Mouse (Mus musculus) cerebral cortex, adult 2 months (tissue): ENCODE results near the gene Pyroxd2.

ENCODE experiments used
- WGBS: fragments of 180-500 bp; shearing (Covaris S2); methylation state at CpG from one replicate; pipeline ENCODE4 v1.1.7; 2018; 5-methylcytosine and 5-hydroxymethylcytosine counted together

Pyroxd2 gene

GRCm38 (mm10) chr19:42745869-42746224 lies 6.7 kb downstream of the Pyroxd2 start:
- WGBS = 86% methylated on average over 4 of the region's 4 CpGs

GRCm38 (mm10) chr19:42745084-42745868 lies 7.3 kb downstream of the Pyroxd2 start:
- WGBS = 71% methylated on average over 9 of the region's 9 CpGs

- WGBS = 30% methylated on average over 4 of the region's 4 CpGs
Measured at GRCm38 (mm10) chr19:42744162-42744586, 8.4 kb downstream of the Pyroxd2 start.

- WGBS = 62% methylated on average over 16 of the region's 16 CpGs
Measured at GRCm38 (mm10) chr19:42743261-42743660, 9.3 kb downstream of the Pyroxd2 start.

- 58% methylated on average over 14 of the region's 14 CpGs for WGBS
Measured at GRCm38 (mm10) chr19:42741884-42742283, 10.7 kb downstream of the Pyroxd2 start.

- WGBS = 89% methylated on average over 8 of the region's 8 CpGs
Measured at GRCm38 (mm10) chr19:42740163-42740899, 12.2 kb downstream of the Pyroxd2 start.

GRCm38 (mm10) chr19:42739734-42740133 lies 12.8 kb downstream of the Pyroxd2 start:
- WGBS = 88% methylated on average over 6 of the region's 6 CpGs

GRCm38 (mm10) chr19:42737753-42738152 lies 14.8 kb downstream of the Pyroxd2 start:
- 71% methylated on average over 9 of the region's 9 CpGs for WGBS

- WGBS = 81% methylated on average over 5 of the region's 5 CpGs
Measured at GRCm38 (mm10) chr19:42734982-42735381, 17.6 kb downstream of the Pyroxd2 start.

- 81% methylated on average over 4 of the region's 4 CpGs for WGBS
Measured at GRCm38 (mm10) chr19:42727424-42727823, 25.2 kb downstream of the Pyroxd2 start.

GRCm38 (mm10) chr19:42726766-42727165 lies 25.8 kb downstream of the Pyroxd2 start:
- 97% methylated on average over 10 of the region's 10 CpGs for WGBS

- WGBS = 98% methylated on average over 3 of the region's 3 CpGs
Measured at GRCm38 (mm10) chr19:42725973-42726350, 26.6 kb downstream of the Pyroxd2 start.

GRCm38 (mm10) chr19:42725056-42725972 lies 27.3 kb downstream of the Pyroxd2 start:
- 76% methylated on average over 16 of the region's 16 CpGs for WGBS

GRCm38 (mm10) chr19:42723302-42723701 lies 29.3 kb downstream of the Pyroxd2 start:
- 90% methylated on average over 6 of the region's 6 CpGs for WGBS

- WGBS = 46% methylated on average over 2 of the region's 2 CpGs
Measured at GRCm38 (mm10) chr19:42722500-42722899, 30.1 kb downstream of the Pyroxd2 start.

GRCm38 (mm10) chr19:42718101-42718500 lies 34.5 kb downstream of the Pyroxd2 start:
- 81% methylated on average over 3 of the region's 3 CpGs for WGBS

GRCm38 (mm10) chr19:42717668-42718067 lies 34.9 kb downstream of the Pyroxd2 start:
- 66% methylated on average over 5 of the region's 5 CpGs for WGBS

- 47% methylated on average over 7 of the region's 7 CpGs for WGBS
Measured at GRCm38 (mm10) chr19:42716507-42716906, 36.1 kb downstream of the Pyroxd2 start.

GRCm38 (mm10) chr19:42713770-42714169 lies 38.8 kb downstream of the Pyroxd2 start:
- WGBS = 79% methylated on average over 9 of the region's 9 CpGs

GRCm38 (mm10) chr19:42699426-42699825 lies 53.1 kb downstream of the Pyroxd2 start:
- 55% methylated on average over 10 of the region's 10 CpGs for WGBS

- 58% methylated on average over 2 of the region's 2 CpGs for WGBS
Measured at GRCm38 (mm10) chr19:42698576-42698975, 54.0 kb downstream of the Pyroxd2 start.

- WGBS = 88% methylated on average over 6 of the region's 6 CpGs
Measured at GRCm38 (mm10) chr19:42697336-42697735, 55.2 kb downstream of the Pyroxd2 start.
